Mouse (Mus musculus) G1E (cell line): Measurements from ENCODE around the gene Ypel3. TPM values are rescaled to one million over a fixed set of nuclear protein-coding genes. Genes with fewer than 3 reads are reported as not detected.
A peak's percentile ranks its signal among the peaks of the same experiment; 100 is the strongest.

Experiments used
- ATAC-seq: 2 replicates; pipeline ENCODE4 v1.8.0; 2016; ENCODE audit warnings: mild to moderate bottlenecking; ENCODE audit not compliant: insufficient number of reproducible peaks, poor library complexity, low FRiP score, severe bottlenecking; ENCODE audit errors: extremely low read depth
- DNase-seq: peaks from one replicate; pipeline ENCODE4 v3.0.0; 2012; ENCODE audit warnings: low spot score
- H3K27me3 ChIP-seq: 2 replicates; pipeline ENCODE4 v1.6.1; 2012; ENCODE audit warnings: mild to moderate bottlenecking, low read length, inconsistent platforms; ENCODE audit not compliant: insufficient read depth
- H3K36me3 ChIP-seq: replicated peaks from 2 replicates; pipeline ENCODE3; 2012; ENCODE audit warnings: mild to moderate bottlenecking, inconsistent platforms
- H3K4me1 ChIP-seq: 2 replicates; pipeline ENCODE4 v1.6.1; 2012; ENCODE audit warnings: low read depth, low read length, inconsistent platforms, mixed read lengths; ENCODE audit not compliant: insufficient read depth
- H3K4me3 ChIP-seq: 2 replicates; pipeline ENCODE4 v1.5.1; 2012; ENCODE audit warnings: low read depth, mild to moderate bottlenecking, inconsistent platforms, low read length, moderate library complexity, mixed read lengths
- H3K9me3 ChIP-seq: replicated peaks from 2 replicates; pipeline ENCODE4 v1.6.1; 2012; ENCODE audit warnings: inconsistent platforms
- CTCF ChIP-seq: IDR thresholded peaks from 2 replicates; pipeline ENCODE4 v1.5.1; 2012; ENCODE audit warnings: low read depth, low read length, inconsistent platforms, mixed read lengths
- GATA1 ChIP-seq: IDR thresholded peaks from 2 replicates; pipeline ENCODE4 v1.6.1; 2012; ENCODE audit warnings: borderline replicate concordance, low read length, inconsistent platforms, mixed read lengths
- GATA2 ChIP-seq: IDR thresholded peaks from 2 replicates; pipeline ENCODE4 v1.6.1; 2012; ENCODE audit warnings: low read depth, low read length, inconsistent platforms, borderline replicate concordance
- POLR2AphosphoS5 ChIP-seq: IDR thresholded peaks from 2 replicates; pipeline ENCODE4 v1.6.1; 2012; ENCODE audit warnings: low read depth, low read length, inconsistent platforms; ENCODE audit not compliant: insufficient replicate concordance
- TAL1 ChIP-seq: conservative IDR thresholded peaks from 2 replicates; pipeline ENCODE4 v1.6.1; 2012; ENCODE audit warnings: low read depth, low read length, inconsistent platforms, mixed read lengths
- polyA plus RNA-seq: library from polyadenylated mRNA; stranded (reverse); fragments of >175 nt; gene quantifications from 2 replicates; pipeline ENCODE4 v1.2.3, GENCODE M21; 2012
- total RNA-seq, 2 experiments: library from RNA; stranded (forward) in 1 of 2; stranded (reverse) in 1 of 2; fragments of 200-1000 nt in 1 of 2; fragments of >200 nt in 1 of 2; fragmentation: Nextera tagmentation in 1 of 2; gene quantifications; 2 replicates each; pipeline ENCODE4 v1.2.3; 2014 to 2017

Ypel3 gene
- total and polyA plus RNA-seq, 3 experiments = 23.1 to 86.7 (median 78.3) TPM

DNA sequence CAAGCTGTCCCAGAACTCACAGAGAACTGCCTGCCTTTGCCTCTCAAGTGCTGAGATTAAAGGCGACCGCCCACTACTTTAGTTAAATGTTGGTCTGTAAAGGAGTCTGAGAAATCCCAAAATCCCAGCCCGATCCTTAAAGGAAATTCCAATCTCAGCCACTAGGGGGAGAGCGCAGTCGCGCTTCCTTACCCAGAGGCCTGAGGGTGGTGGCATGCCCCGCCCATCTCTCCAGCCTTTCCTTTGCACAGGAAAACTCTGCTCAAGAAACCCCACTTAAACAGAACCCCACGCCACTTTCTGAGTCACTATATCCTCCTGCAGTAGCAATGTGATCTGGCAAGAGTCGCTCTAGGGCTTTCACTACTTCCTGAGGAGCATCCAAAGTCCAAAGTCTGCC is 21.9 kb upstream of the Ypel3 start:
- peak; percentile 38 for DNase-seq
- no peak overlapping the region for H3K4me3 ChIP-seq
- H3K4me1 ChIP-seq = peaks cover 23% of the 10 kb centered on the region
- TF ChIP-seq CTCF (peak; percentile 73), GATA2 (no peak)
- peaks cover 18% of the 10 kb centered on the region; the same call in 1 of the 2 replicates for H3K27me3 ChIP-seq
- peak; percentile 67 for ATAC-seq
- H3K36me3 ChIP-seq = no peaks in the 10 kb centered on the region
- no peaks in the 10 kb centered on the region; the same call in 1 of the 2 replicates for H3K9me3 ChIP-seq

DNA sequence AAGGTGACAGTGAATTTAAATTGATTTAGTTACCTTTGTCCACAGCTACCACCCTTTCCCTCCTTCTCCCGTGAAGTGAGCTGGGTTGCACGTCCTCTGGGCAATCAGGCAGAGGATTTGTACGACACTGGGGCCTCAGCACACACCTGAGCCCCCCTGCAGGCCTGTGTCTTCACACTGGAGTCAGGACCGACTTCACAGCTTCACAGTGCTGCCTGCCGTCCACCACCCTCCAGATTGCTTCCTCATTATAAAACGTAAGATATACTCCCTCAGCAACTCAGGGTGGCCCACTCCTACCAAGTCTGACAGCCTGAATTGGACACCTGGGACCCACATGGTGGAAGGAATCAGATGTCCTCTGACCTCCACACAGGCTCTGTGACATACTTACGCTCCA is 18.2 kb upstream of the Ypel3 start:
- ATAC-seq (no peak), DNase-seq (no peak)
- Histone ChIP-seq H3K4me3 (no peak overlapping the region), H3K4me1 (peaks cover 50% of the 10 kb centered on the region), H3K27me3 (0 out of 2 replicates have a peak, but pooled peaks cover 5% of the 10 kb centered on the region), H3K36me3 (peaks cover 28% of the 10 kb centered on the region), H3K9me3 (no peaks in the 10 kb centered on the region)
- no peak for TF ChIP-seq POLR2AphosphoS5
- TF ChIP-seq GATA2 = no peak
- no peak for TF ChIP-seq GATA1
- no peak for TF ChIP-seq CTCF
- no peak for TF ChIP-seq TAL1

DNA sequence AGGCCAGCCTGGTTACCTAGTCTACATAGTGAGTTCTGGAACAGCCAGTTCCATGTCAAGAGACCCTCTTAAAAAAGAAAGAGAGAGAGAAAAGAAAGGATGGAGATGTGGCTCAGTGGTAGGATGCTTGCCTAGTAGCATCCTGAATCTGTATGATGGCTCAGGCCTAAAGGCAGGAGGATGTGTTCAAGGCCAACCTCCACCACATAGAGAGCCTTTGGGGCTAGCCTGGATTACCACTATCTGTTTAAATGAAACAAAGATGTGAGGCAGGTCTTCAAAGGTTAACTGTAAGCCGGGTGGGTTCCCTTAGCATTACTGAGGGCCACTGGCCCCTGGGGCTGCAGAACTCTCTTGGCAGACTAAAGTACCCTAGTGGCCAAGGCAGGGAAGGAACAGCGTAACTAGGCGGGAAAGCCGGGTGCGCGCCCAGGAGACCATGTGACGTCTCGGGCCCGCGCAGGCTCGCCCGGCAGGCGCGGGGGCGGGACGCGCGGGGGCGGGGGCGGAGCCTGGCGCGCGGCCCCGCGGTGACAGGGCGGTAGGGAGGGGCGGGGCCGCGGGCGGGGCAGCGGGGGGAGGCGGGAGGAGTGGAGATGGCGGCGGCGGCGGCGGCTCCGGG is 17.6 kb upstream of the Ypel3 start, which contains the start of gene Mapk3:
Gene Mapk3 (plus strand): TSS at position 552 of the 622 bp plus-strand sequence.
- ATAC-seq (peak; percentile 74; the same call in 1 of the 2 replicates), DNase-seq (peak; percentile 89)
- Histone ChIP-seq H3K4me3 (peak within 1 kb of the TSS; percentile 97), H3K36me3 (peaks cover 34% of the 10 kb centered on the region), H3K9me3 (no peaks in the 10 kb centered on the region), H3K27me3 (0 out of 2 replicates have a peak, but pooled peaks cover 2% of the 10 kb centered on the region), H3K4me1 (peaks cover 50% of the 10 kb centered on the region)
- TF ChIP-seq GATA2 = no peak
- TF ChIP-seq GATA1 = no peak
- peak; percentile 41; the same call in 1 of the 2 replicates for TF ChIP-seq CTCF

DNA sequence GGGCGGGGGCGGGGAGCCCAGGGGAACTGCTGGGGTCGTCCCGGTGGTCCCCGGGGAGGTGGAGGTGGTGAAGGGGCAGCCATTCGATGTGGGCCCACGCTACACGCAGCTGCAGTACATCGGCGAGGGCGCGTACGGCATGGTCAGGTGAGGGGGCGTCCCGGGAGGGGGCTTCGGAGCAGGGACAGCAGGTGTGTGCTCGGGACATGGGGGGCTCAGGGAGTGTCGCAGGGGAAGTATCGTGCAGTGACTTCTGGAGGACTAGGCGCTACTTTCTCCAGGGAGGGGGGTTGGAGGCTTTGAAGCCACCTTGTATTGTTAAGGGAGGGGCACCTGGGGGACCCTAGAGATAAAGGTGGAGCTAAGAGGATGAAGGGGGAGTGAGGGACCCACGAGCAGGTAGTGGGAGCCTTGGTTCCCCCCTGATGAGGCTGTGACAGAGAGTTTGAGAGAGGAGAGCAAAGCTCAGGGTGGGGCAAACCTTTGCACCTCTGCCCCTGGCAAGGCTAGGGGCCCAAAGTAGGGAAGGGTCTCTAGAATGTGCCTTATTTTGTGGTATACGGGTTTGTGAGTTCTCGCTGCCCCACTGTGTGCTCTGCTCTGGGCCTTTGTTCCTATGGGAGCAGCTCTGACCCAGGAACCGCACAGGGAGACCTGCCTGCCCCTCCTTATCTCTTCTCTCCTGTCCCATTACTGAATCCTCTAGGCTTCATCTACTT is 16.9 kb upstream of the Ypel3 start:
- peaks cover 45% of the 10 kb centered on the region for H3K4me1 ChIP-seq
- TF ChIP-seq CTCF = no peak
- TF ChIP-seq GATA2 = no peak
- no peak for TF ChIP-seq POLR2AphosphoS5
- 0 out of 2 replicates have a peak, but pooled peaks cover 2% of the 10 kb centered on the region for H3K27me3 ChIP-seq
- ATAC-seq = no peak
- peaks cover 41% of the 10 kb centered on the region for H3K36me3 ChIP-seq
- DNase-seq = no peak
- peak overlapping the region; percentile 97 for H3K4me3 ChIP-seq
- no peaks in the 10 kb centered on the region for H3K9me3 ChIP-seq

DNA sequence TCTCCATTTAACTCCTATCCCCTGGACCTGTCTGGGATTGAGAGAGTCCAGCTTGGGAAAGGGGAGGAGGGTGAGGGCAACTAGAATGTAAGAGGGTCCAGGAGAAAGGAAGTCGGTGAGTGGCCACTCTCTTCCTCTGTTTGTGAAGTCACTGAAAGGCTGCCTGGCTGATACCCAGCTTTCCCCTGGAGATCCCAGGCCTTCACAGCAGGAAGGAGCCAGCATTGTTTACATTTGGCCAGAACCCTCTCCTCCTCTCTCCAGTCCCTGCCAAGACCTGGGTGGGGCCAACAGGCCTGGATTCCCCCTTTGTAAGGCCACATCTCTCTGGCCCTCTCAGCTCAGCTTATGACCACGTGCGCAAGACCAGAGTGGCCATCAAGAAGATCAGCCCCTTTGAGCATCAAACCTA is 16.4 kb upstream of the Ypel3 start:
- Histone ChIP-seq H3K36me3 (peaks cover 46% of the 10 kb centered on the region), H3K4me3 (peak overlapping the region; percentile 97; the same call in 1 of the 2 replicates), H3K4me1 (peaks cover 40% of the 10 kb centered on the region), H3K9me3 (no peaks in the 10 kb centered on the region), H3K27me3 (0 out of 2 replicates have a peak, but pooled peaks cover 2% of the 10 kb centered on the region)
- DNase-seq (no peak), ATAC-seq (no peak)
- TF ChIP-seq POLR2AphosphoS5 (no peak), GATA2 (no peak), CTCF (no peak), TAL1 (no peak), GATA1 (no peak)

DNA sequence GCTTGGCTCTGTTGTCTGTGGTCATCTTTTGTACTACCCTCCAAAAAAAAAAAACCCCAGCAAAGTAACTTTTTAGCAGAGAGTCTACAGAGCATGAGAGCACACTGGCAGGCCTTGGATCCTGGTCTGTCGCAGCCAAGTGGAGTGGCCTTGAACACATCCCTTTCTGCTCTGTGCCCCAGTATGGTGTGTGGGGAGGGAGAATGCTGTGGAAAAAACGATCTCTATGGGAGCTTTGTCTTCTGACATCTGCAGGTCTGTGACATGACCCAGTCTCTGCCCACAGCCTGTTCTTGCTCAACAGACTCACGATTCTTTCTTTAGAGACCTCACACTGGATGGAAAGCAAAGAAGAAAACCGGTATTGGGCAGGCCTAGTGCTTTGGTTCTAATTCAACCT is 15.8 kb upstream of the Ypel3 start:
- TF ChIP-seq GATA1 = no peak
- TF ChIP-seq CTCF = no peak
- TF ChIP-seq TAL1 = no peak
- no peak for TF ChIP-seq GATA2
- TF ChIP-seq POLR2AphosphoS5 = no peak
- ATAC-seq = no peak
- H3K9me3 ChIP-seq = no peaks in the 10 kb centered on the region
- peaks cover 51% of the 10 kb centered on the region for H3K36me3 ChIP-seq
- H3K4me3 ChIP-seq = no peak overlapping the region
- 0 out of 2 replicates have a peak, but pooled peaks cover 2% of the 10 kb centered on the region for H3K27me3 ChIP-seq
- peaks cover 43% of the 10 kb centered on the region for H3K4me1 ChIP-seq
- no peak for DNase-seq
